Mouse (Mus musculus) CD4-positive, CD25-positive, alpha-beta regulatory T cell, adult 4 months (primary cell): ENCODE data around the gene Enpp3. TPM values are rescaled to one million over a fixed set of nuclear protein-coding genes. Genes with fewer than 3 reads are reported as not detected.
"Not testable (repeated sequence)": the region's sequence is repeated elsewhere in the genome, so short reads cannot be mapped to it uniquely, and the experiment has no call there.

Experiments
- ATAC-seq: one replicate; pipeline ENCODE4 v1.8.0; 2017
- polyA plus RNA-seq, 2 experiments: library from polyadenylated mRNA; unstranded; fragments of 100-300 nt; shearing (Covaris generic); gene quantifications; one replicate each; pipeline ENCODE4 v1.2.1; 2017

Gene Enpp3
- polyA plus RNA-seq, 2 experiments from 2014 or later = 0.18 to 0.23 TPM

- ATAC-seq = no peak
These were observed 19.8 kb downstream of the Enpp3 start for GRCm38 (mm10) chr10:24822842-24823241.

GRCm38 (mm10) chr10:24821990-24822676, 20.5 kb downstream of the Enpp3 start:
- ATAC-seq = no peak

- no peak for ATAC-seq
These were observed 23.1 kb downstream of the Enpp3 start for GRCm38 (mm10) chr10:24819526-24819925.

- ATAC-seq = peak; percentile 59
These were observed 32.0 kb downstream of the Enpp3 start for GRCm38 (mm10) chr10:24810639-24811038.

GRCm38 (mm10) chr10:24806756-24807155, 35.9 kb downstream of the Enpp3 start:
- no peak for ATAC-seq

- no peak for ATAC-seq
These were observed 36.7 kb downstream of the Enpp3 start for GRCm38 (mm10) chr10:24805876-24806275.

GRCm38 (mm10) chr10:24805173-24805572, 37.5 kb downstream of the Enpp3 start:
- ATAC-seq = no peak

- not testable (repeated sequence) for ATAC-seq
These were observed 39.8 kb downstream of the Enpp3 start for GRCm38 (mm10) chr10:24802742-24803244.

GRCm38 (mm10) chr10:24801796-24802195, 40.8 kb downstream of the Enpp3 start:
- ATAC-seq = no peak

- ATAC-seq = peak; percentile 85
These were observed 45.4 kb downstream of the Enpp3 start for GRCm38 (mm10) chr10:24797246-24797645.

- no peak for ATAC-seq
These were observed 49.9 kb downstream of the Enpp3 start for GRCm38 (mm10) chr10:24792756-24793155.

- peak; percentile 95 for ATAC-seq
These were observed 52.7 kb downstream of the Enpp3 start for GRCm38 (mm10) chr10:24789747-24790545.

- no peak for ATAC-seq
These were observed 57.3 kb downstream of the Enpp3 start for GRCm38 (mm10) chr10:24785345-24785744.

- ATAC-seq = no peak
These were observed 57.9 kb downstream of the Enpp3 start for GRCm38 (mm10) chr10:24784624-24785276.

GRCm38 (mm10) chr10:24783946-24784345, 58.7 kb downstream of the Enpp3 start:
- ATAC-seq = no peak

- no peak for ATAC-seq
These were observed 64.0 kb downstream of the Enpp3 start for GRCm38 (mm10) chr10:24778643-24779020.

- ATAC-seq = no peak
These were observed 64.5 kb downstream of the Enpp3 start for GRCm38 (mm10) chr10:24777916-24778642.

GRCm38 (mm10) chr10:24769496-24769895, 73.1 kb downstream of the Enpp3 start:
- ATAC-seq = no peak

GRCm38 (mm10) chr10:24767695-24768094, 74.9 kb downstream of the Enpp3 start:
- no peak for ATAC-seq

- ATAC-seq = no peak
These were observed 76.6 kb downstream of the Enpp3 start for GRCm38 (mm10) chr10:24766061-24766460.

- ATAC-seq = no peak
These were observed 77.4 kb downstream of the Enpp3 start for GRCm38 (mm10) chr10:24765151-24765755.

GRCm38 (mm10) chr10:24764640-24765039, 78.0 kb downstream of the Enpp3 start:
- no peak for ATAC-seq
